Mouse (Mus musculus): ENCODE results near the gene Hmx2.

GRCm38 (mm10) chr7:131598483-131598824 lies 49.9 kb downstream of the Hmx2 start:
- TF ChIP-seq POLR2A (IDR thresholded peaks at IDR 0.05; ENCODE audit: extremely low read depth, insufficient read depth, low read length) (no peak), CTCF (IDR thresholded peaks at IDR 0.05; ENCODE audit: extremely low read depth, insufficient read depth, low read length) (peak; percentile 39)
